Mouse (Mus musculus) kidney, postnatal 36 days (tissue): ENCODE results near the gene Ankrd11.

Source experiments
- DNase-seq, 2 experiments: peaks; one replicate each; pipeline ENCODE4 v3.0.0; 2021 to 2022; ENCODE audit warnings: mixed read lengths in 2 of 2

Gene Ankrd11

DNA sequence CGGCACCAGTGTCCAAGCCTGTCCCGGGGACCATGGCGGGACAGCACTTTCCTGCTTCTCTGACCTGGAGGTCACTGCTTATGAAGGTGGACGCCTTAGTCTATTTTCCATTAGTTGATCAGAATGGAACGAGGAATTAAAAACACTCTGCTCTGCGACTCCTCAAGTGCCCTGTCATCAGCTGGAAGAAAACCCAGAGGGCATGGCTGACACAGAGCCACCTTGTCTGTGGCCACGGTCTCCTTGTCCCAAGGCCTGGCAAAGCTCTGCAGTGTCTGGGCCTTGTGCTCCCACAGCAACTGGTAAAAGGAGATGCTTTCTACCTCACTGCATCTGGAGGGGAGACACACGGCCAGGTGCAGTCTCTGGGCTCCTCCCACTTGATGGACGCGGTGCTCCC lies 158.4 kb downstream of the Ankrd11 start:
- DNase-seq: no peak

DNA sequence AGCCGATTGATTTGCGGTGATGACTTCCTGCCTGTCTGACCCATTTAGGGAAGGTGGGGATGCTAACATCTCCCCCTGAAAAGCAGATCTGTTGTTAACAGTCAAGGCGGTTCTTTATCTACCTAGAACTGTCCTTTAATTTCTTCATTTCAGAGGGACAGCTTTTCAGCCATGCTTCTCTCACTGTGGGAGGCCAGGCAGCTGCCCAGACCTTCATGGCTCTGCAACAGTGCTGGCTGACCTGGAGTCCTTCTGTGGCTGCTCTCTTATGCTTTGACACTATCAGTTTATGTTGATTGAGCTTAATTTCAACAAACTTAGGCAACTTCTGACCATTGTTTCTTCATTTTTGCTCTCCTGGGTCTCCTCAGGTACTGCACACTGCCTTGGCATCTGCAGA lies 161.8 kb downstream of the Ankrd11 start:
- no peak for DNase-seq

DNA sequence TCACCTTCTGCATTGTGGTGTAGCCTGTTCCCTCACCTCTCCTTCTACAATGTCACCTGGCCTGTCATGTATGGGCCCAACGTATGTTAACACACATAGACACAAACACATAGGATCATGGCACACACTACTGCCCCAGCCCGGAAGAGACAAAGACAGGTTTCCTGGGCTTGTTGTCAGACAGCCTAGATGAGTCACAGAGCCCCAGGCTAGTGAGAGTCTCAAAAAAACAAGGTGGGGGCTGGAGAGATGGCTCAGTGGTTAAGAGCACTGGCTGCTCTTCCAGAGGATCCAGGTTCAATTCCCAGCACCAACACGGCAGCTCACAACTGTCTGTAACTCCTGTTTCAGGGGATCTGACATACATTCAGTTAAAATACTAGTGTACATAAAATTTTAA lies 163.8 kb downstream of the Ankrd11 start:
- no peak for DNase-seq

DNA sequence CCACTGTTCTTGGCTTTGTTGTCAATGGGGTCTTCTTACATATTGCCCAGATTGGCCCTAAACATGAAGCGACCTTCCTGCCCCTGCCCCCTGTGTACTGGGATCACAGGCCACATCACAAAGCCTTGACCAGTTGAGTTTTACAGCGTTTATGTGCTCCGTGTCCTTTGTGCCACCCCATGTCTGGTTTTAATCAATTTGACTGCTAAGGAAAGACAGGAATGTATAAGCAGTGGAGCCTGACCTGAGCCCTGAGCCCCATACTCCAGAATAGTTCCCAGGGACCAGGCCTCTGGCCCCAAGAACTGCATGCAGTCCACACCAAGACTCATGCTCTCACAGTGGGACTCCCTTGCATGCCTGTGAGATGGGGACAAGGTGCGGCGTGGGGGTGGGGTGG lies 166.9 kb downstream of the Ankrd11 start:
- no peak for DNase-seq

DNA sequence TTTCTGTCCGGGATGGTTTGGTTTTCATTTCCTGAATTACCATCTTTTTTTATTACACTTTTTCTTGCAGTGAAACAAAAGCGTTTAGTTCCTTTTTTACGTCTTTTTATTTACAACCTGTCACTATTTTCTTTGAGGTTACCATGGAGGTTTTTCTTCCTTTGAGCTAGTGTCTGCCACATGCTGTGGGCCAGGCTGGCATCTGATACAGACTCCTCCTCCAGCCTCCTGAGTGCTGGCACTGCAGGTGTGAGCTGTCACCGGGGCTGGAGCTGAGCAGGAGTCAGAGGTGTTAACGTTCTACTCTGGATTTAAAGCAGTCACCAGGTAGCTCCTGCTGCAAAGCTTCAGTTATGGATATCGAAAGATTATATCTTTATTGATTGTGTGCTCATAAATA lies 168.9 kb downstream of the Ankrd11 start:
- DNase-seq: no peak

DNA sequence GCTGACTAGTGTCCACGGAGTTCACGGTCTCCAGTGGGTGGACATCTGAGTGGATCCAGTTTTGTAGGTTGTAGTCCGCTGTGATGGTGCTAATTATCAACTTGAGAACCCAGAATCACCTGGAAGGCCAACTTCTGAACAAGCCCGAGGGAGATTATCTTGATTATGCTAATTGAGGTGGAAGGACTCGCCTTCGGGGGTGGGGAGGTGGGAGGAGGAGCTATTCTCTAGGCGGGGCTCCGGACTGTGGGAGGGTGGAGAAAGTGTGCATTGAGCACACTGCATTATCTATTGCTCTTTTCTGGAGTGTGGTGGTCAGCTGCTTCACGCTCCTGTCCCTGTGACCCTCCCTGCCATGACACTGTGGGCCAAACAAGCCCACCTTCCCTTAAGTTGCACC lies 170.4 kb downstream of the Ankrd11 start:
- DNase-seq: no peak

DNA sequence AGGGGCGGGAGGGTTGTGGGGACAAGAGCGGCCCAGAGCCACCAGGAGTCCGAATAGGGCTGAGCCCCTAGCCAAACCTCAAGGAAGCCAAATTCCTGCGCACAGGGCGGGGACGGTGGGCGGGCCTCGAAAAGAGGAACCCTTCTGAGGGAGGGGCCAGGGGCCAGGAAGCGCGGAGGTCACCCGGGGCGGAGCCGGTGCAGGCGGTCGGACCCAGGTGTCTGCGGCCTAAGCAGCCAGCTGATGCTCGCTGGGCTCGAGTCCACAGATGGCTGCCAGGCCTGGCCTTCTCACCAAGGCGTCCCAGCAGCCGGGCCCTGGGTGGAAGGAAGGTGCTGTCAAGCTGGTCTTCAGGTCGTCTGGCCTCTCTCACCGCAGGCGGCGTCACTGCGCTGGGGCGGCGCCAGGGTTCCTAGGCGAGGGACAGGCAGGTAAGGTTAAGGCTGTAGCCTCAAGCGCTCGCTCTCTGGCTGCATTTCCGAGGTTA lies 171.7 kb downstream of the Ankrd11 start:
- peak in 1 of 2 experiments; percentile 56 for DNase-seq

DNA sequence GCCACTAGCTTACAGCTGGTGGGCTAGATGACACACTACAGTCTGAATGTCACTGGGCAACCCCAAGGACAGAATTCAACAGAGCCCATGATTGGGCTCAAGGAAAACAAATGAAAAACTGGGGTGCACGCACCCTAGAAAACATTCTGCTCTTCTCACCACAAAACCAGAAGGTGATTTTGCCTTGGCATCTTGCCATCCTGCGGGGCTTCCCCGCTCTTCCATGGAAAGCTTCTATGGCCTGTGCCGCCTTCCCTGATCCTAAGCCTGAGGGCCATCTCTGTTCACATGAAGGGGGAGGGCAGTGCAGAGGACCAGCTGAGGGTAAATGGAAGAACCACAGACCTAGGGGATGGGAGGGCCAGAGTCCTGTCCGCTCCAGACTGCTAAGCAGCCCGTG lies 174.1 kb downstream of the Ankrd11 start:
- no peak for DNase-seq

DNA sequence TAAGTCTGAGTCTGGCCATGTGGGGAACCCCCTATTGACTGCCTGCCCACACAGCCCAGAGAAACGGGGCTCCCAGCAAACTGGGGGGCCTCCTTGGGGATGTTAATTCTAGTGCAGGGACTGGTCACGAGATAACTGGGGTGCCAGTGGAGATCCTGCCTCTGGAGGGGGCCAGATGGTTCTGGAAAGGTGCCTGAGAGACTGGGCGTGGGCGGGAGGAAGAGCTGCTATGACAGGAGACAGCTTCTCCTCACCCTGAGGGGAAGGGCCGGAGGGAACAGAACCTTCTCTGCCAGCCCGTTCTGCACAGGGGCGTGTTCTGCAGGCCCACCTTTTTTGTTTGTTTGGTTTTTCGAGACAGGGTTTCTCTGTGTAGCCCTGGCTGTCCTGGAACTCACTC lies 175.8 kb downstream of the Ankrd11 start:
- no peak for DNase-seq

DNA sequence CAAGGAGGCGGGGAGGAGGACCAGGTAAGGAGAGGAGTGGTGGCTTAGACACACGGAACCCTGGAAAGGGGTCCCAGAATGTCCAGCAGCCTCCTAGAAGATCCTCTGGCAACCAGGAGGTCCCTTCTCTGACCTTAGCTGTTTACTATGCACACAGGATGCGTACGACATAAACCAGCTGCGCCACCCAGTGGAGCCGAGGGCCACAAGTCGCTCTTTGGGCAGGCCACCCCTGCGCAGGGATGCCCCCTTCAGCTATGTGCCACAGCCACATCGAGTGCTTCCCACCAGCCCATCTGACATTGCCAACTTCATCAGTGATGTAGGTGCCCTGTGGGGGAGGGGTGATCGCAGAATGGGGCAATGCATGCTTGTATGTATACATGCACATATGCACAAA lies 176.6 kb downstream of the Ankrd11 start:
- peak in 1 of 2 experiments; percentile 15 for DNase-seq

DNA sequence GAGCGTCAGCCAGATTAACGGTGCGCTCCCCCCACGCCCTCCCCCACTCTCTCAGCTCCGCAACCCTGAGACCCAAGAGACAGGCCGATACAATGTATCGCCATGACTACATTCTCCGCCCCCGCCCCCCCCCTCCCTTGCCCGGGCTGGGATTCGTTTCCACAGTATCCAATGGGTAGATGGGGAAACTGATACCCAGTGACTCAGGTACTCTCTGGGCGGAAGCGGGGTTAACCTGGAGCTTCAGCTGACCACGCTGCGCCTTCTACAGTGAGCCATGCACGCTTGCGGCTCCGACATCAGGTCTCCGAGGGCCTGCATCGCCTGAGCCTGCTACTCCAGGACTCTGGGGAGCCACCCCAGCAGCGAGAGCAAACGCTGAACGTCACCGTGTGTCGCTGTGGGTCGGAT lies 177.4 kb downstream of the Ankrd11 start:
- DNase-seq: no peak

DNA sequence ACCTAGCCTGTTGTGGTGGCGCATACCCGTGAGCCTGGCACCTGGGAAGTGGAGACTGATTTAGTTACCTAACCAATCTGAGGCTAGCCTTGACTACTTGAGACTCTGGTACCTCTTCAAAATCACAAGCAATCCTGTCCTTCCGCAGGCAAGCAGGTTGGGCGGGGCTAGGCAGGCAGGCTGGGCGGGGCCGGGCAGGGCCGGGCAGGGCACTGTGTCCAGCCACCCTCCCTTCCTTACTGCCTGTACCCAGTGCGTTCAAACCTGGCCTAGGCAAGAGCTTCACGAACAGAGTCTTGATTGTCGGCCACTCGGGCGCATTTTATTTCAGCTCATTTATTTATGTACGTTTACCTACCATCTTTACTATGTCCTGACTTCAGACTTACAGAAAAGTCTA lies 182.2 kb downstream of the Ankrd11 start:
- DNase-seq: no peak

DNA sequence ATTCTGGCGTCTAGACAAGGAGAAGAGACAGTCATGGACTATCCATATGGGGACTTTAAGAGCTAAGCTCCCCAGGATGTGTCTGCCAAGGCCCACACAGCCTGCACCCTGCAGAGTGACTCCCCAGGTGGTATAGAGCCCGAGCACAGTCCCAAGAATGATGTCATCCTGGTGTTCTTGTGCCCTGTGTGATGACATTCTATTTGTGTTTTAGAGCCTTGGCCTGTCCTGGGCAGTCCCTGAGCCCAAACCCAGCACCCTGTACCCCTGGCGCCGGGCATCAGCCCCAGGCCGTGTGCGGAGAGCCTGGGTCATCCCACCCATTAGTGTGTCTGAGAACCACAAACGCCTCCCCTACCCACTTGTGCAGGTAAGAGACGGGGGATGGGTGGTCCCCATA lies 185.8 kb downstream of the Ankrd11 start:
- DNase-seq: no peak

DNA sequence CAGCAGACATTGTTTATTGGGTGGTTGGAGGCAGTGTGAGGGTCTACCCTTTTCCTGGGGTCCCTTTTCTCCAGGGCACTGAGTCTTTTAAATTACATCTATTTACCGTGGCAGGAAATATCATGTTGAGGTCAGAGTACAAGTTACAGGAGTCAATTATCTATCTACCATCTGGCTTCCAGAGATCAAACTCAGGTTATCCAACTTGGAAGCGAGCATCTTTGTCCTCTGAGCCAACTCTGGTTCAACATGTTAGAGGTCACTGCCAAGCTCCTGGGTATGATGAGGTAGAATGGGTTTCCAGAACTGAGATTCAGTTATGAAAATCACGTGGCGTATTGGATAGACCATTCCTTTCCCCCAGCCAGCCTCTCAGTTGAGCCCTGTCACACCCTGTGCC lies 187.0 kb downstream of the Ankrd11 start:
- no peak for DNase-seq

DNA sequence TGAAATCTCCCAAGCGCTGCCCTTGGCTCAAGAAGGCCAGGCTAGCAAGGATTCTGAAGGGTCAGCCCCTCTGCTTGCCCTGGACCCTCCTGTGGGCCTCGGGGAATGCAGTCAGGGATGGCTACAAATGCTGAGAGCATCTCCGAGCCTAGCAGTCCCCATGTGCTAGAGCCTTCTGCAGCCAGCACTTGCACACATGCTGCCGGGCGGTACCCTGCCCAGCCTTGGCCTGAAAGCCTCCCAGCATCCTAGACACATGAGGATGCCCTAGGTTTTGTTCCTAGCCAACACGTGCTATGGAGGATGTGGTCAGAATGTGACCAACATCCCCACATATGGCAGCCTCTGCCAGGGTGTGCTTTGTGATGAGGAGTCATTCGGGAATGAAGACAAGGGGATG lies 187.7 kb downstream of the Ankrd11 start:
- no peak for DNase-seq

DNA sequence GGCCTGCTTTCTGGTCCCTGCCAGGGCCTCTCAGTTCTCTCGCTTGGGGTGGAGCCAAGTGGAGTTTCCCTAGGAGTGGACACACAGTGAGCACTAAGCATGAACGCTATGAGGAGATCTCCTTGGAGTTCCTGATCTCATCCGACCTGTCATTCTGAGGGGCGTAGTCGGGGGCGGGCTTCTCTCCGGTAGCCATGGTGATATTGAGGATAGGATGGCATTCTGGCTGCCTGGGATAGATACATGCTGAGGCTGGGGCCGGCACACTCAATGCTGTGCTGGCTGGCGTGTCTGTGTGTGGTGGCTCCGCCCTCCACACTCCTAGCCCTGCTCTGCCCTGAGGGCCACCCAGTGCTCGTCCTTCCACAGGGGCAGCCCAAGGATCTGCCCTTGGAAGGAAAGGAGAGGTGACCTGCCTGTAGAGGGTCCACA lies 188.7 kb downstream of the Ankrd11 start:
- DNase-seq: no peak

DNA sequence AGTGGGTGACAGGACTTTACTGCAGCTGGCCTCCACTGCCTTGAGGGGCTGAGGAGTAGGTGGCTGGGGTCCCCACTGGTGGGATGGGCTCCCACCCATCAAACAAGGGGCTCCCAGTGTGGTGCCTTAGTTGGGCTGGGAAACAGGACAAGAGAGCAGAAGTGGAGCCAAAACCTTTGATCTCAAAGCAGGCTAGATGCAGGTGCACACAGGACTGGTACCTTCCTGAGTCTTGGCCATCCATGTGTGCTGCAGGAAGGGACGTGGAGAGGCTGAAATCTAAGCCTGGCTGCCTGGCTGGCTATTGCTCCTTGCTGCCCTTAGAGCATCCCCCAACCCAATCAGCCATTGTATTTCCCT lies 189.6 kb downstream of the Ankrd11 start:
- DNase-seq: no peak

DNA sequence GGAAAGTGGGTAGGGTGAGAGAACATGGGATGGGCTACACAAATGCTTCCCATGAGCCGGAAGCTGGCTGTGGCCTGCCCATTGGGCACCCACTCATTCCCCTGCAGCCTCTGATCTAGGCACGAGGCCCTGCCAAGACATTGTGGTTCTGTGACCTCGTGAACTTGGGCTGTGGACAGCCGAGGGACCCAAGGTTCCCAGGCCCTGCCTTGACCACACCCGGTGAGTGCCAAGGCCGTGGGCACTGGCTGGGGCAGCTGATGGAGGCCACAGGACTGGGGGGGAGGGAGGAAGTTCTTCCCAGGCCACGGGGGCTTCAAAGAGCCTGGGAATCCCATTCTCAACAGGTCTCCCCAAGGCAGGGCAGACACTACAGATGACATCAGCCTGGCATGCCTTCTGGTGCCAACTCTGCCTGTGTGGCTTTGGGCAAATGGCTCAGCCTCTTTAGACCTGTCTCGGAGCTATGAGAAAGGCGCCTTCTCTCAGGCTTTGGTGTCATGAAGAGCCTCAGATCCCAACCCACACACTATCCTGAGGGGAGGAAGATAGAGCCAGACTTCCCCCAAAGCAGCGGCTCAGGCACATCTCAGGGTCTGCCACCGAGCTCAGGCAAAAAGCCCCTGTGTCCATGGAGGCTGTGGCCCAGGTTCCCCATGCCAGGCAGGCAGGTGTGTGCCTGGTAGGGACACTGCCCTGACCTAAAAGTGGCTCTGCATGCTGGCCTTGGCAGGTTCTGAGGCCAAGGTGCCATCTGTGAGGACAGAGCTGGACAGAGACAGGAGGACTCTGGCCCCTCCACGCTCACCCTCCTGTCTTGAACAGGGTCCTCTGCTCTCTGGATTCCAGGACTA lies 190.2 kb downstream of the Ankrd11 start:
- no peak for DNase-seq

DNA sequence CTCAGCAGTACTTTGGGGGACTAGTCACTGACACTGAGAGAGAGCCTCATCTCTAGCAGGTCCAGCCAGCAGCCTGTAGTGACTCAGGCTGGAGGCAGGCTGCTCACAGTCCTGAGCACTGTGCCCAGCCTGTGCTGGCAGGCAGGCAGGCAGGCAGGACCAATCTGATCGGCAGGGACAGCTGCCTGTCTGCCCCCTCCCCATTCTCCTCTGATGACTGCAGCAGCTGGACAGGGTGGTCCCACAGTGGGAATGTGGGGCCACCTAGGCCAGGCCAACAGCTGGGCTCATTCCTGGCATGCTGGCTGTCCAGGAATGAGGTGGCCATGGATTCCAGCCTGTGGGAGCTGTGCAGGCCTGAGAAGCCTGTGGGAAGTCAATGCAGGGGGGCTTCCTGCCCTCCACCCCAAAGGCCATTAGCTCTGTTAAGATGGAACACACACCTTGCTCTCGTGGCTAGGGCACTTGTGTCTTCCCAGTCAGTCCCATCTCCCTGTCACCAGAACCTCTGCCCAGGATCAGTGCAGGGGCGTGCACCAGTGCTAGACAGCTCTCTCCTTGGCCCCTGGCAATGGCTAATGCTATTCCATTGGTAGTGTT lies 191.3 kb downstream of the Ankrd11 start:
- DNase-seq: no peak

DNA sequence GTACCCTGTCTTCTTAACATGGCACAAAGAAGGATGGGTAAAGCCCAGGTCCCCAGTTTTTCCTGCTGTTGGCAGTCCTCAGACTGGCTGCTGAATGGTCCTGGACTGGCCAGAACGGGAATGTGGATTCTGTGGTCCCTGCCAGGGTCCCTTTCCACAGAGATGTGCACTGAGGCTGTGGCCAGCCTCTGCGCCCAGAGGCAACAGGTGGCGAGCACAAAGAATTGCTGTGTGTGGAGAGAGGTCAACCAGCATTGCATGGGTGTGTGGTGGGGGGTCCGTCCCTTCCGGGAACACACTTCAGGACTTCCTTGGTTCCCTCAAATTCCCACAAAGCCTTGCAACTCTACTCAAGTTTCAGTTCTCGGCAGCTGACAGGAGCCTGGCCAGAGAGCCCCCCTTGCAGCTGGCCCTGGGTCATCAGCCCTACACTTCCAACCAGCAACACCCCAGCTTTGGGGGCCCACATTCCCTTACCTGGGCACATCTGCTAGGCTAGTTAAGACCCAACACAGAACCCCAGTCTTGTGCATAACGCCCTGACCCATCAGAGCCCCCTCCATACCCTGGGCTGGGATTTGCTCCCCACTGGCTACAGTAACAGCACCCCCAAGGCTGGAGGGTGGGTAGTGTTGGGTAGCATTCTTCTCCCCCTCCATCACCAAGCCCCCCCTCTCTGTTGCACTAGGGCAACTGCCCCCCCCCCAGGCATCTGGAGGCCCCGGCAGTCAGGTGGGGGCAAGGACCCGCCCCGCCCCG lies 192.7 kb downstream of the Ankrd11 start:
- DNase-seq: no peak

DNA sequence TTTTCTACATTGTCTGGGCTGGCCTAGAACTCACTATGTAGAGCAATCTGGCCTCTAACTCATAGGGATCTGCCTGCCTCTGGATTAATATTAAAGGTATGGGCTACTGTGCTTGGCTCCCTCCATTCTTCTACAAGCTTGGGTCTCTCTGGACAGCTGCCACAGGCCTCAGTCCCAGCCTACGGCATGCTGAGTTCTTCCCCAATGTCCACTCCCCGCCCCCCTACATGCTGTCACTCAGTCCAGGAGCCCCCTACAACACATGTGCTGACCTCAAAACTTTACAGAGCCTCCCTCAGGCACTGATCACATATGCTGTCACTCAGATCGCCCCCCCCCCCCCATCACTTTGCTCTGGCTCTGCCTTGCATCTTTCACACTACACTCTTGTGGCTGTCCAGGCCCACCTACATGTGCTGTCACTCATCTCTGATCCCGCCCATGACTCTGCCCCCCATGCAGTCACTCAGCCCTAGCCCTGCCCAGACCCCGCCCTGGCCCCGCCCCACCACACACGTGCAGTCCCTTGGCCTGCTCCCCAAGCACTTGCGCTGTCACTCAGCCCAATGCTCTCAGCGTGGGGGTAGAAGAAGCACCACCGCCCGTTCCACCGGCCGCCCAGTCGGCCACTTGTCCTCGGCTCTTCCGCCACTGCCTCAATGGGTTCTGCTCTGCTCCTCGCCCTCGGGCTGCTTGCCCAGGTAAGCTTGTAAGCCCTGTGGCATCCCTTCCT lies 194.1 kb downstream of the Ankrd11 start, which contains the start of gene Cdh15:
TSS of gene Cdh15 (plus strand) at position 138 of the 733 bp plus-strand sequence.
- DNase-seq: peak; percentile 29 to 56

DNA sequence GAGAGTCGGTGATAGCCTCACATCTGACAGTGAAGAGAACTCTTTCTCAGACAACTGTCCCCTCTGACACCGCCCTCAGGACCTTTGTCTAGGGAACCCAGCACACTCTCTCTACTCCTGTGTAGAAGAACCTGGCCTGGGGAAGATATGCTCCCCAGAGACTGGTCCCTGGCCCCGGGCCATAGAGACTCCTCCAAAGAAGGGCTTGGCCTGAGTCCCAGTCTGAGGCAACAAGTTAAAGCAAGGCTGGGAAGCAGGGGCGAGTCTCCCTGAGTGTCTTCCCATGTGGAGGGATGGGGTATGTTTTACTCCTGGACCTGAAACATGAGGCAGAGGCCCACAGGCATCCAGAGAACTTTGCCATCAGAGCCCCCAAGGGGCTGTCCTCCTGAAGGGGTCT lies 196.4 kb downstream of the Ankrd11 start:
- DNase-seq: peak in 1 of 2 experiments; percentile 32

DNA sequence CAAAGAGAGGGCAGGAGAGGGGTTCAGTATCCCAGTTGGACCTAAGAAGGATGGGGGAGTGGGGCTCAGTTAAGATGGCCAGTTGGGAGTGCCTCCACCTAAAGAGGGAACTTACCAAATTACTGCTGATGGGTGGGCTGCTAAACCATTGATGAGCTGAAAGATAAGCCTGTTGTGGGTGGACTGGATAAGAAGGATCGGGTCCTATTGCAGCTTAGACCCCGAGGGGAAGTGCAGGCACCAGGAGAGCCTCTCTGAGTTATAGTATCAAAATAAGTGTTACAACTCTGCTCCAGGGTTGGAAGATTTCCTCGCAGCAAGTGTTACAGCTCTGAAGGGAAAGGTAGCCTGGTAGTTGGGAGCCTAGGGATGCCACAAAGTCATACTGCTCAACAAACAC lies 197.9 kb downstream of the Ankrd11 start:
- no peak for DNase-seq
